Mouse (Mus musculus) lung, adult 2 months (tissue): ENCODE data around the gene Iqschfp. TPM values are rescaled to one million over a fixed set of nuclear protein-coding genes. Genes with fewer than 3 reads are reported as not detected.
A peak's percentile ranks its signal among the peaks of the same experiment; 100 is the strongest.

Experiments used
- DNase-seq: peaks from one replicate; pipeline ENCODE4 v3.0.0; 2022
- H3K4me1 ChIP-seq: fragments of 200-500 bp; 2 replicates; pipeline ENCODE4 v1.6.1; 2011; ENCODE audit warnings: low read length; ENCODE audit not compliant: control insufficient read depth, insufficient read depth
- H3K4me3 ChIP-seq: fragments of 200-500 bp; replicated peaks from 2 replicates; pipeline ENCODE3; 2011; ENCODE audit warnings: low read depth, mild to moderate bottlenecking, control low read depth, low read length; ENCODE audit errors: extremely low read depth
- CTCF ChIP-seq: fragments of 200-500 bp; IDR thresholded peaks from 2 replicates; pipeline ENCODE4 v1.5.1; 2011; ENCODE audit warnings: mild to moderate bottlenecking, low read length, control low read depth; ENCODE audit not compliant: insufficient read depth
- POLR2A ChIP-seq: fragments of 200-500 bp; IDR thresholded peaks from 2 replicates; pipeline ENCODE4 v1.6.1; 2011; ENCODE audit warnings: low read depth, mild to moderate bottlenecking, control low read depth, low read length, borderline replicate concordance; ENCODE audit errors: extremely low read depth
- WGBS: fragments of 180-500 bp; shearing (Covaris S2); methylation state at CpG from one replicate; pipeline ENCODE4 v1.1.7; 2018; 5-methylcytosine and 5-hydroxymethylcytosine counted together
- polyA plus RNA-seq: library from polyadenylated mRNA; depleted of rRNA; stranded (reverse); fragments of >200 nt; gene quantifications from 2 replicates; pipeline ENCODE4 v1.2.3, GENCODE M21; 2012

Gene Iqschfp
- polyA plus RNA-seq, 1 experiment, result not detected

- no peak for DNase-seq
- H3K4me3 ChIP-seq, result no peak overlapping the region
- 86% methylated on average over 1 of the region's 1 CpGs for WGBS
- TF ChIP-seq POLR2A, result no peak
- TF ChIP-seq CTCF, result no peak
- H3K4me1 ChIP-seq, result no peaks in the 10 kb centered on the region
Measured at GRCm38 (mm10) chr3:68196933-68197332, 304.9 kb downstream of the Iqschfp start.

GRCm38 (mm10) chr3:68201214-68201613 lies 309.2 kb downstream of the Iqschfp start:
- TF ChIP-seq POLR2A, result no peak
- no peak for TF ChIP-seq CTCF
- no peak for DNase-seq
- Histone ChIP-seq H3K4me3 (no peak overlapping the region), H3K4me1 (no peaks in the 10 kb centered on the region)
- 31% methylated on average over 1 of the region's 1 CpGs for WGBS

DNA sequence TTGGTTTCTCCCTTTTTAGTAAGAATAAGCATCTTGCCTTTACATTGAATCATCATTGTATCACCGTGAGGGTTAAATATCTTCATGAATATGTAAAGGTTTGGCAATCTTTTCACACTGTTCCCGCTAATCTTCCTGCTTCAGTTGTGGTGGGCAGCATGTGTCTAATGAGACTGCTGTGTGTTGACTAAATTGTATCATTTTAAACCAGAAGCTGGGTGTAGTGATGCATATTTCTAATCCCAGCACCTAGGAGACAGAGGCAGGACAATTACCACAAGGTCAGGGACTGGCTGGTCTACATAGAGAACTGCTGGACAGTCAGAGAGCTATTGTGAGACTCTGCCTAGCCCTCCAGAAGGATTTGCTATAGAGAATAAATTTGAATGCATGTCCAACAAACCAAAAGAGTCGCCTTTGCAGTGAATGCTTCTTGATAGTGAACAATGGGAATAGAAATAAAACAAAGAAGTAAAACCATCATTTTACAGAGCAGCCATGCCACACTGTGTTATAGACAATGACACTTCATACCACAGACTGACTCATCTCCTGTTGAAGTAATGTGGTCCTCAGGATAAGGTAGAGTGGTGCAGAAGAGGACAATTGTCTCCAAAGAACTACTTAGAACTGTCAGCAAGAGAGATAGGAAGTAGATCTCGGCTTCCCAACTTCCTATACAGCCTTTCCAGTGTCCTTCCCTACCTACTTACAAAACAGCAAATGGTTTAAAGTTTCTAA lies 310.3 kb downstream of the Iqschfp start:
- Histone ChIP-seq H3K4me1 (no peaks in the 10 kb centered on the region), H3K4me3 (no peak overlapping the region)
- 66% methylated on average over 4 of the region's 4 CpGs for WGBS
- TF ChIP-seq CTCF, result no peak
- no peak for TF ChIP-seq POLR2A
- no peak for DNase-seq

DNA sequence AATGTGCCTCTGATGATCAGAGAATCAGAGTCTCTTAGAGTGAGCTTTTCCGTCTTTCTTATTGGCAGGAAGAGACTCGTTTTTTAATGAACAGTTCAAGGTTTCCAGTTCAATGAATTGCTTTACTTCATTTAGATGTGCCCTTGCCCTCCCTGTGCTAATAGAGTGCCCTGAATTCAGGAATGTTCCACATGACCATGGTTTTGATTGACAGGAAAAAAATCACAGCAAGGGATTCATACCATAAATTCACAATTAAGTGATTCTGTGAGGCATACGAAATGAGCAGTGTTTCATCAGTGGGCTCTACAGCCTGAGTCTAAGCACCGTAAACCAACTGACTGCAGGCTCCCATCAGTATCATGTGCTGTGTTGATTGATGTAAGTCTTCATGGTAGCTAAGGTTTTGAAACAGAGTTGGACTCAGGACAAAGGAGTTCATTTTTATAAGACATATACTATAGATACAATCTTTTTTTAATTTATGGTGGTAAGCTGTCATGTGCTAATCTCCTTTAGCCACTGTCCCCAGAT lies 312.0 kb downstream of the Iqschfp start:
- WGBS, result 67% methylated on average over 4 of the region's 4 CpGs
- DNase-seq, result no peak
- H3K4me1 ChIP-seq, result no peaks in the 10 kb centered on the region
- no peak for TF ChIP-seq CTCF
- no peak for TF ChIP-seq POLR2A
- H3K4me3 ChIP-seq, result no peak overlapping the region

- TF ChIP-seq POLR2A, result no peak
- TF ChIP-seq CTCF, result no peak
- 81% methylated on average over 4 of the region's 4 CpGs for WGBS
- H3K4me3 ChIP-seq, result no peak overlapping the region
- H3K4me1 ChIP-seq, result no peaks in the 10 kb centered on the region
- DNase-seq, result no peak
Measured at GRCm38 (mm10) chr3:68210422-68210821, 318.4 kb downstream of the Iqschfp start.

- WGBS, result 80% methylated on average over 3 of the region's 3 CpGs
- Histone ChIP-seq H3K4me1 (no peaks in the 10 kb centered on the region), H3K4me3 (no peak overlapping the region)
- no peak for DNase-seq
- TF ChIP-seq POLR2A (no peak), CTCF (no peak)
Measured at GRCm38 (mm10) chr3:68221452-68221851, 329.4 kb downstream of the Iqschfp start.

DNA sequence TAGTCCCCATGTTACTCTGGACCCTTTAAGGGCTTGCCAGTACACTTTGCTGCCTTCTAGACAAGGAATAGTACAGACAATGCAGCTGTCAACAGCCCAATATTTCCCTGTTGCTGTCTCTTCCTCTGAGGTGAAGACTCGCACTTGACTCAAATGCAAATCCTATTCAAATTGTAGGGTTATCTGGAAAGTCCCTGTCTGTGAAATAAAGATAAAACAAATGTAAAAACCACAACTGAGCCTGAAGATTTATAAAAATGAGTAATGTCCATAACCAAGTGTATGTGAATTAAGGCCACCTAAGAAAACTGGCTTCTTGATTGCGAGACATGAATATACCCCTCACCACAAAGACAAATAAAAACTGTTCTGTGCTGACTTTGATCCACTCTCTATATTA lies 347.9 kb downstream of the Iqschfp start:
- no peak for DNase-seq
- TF ChIP-seq CTCF, result no peak
- TF ChIP-seq POLR2A, result no peak
- 93% methylated on average over 2 of the region's 2 CpGs for WGBS
- H3K4me3 ChIP-seq, result no peak overlapping the region
- H3K4me1 ChIP-seq, result no peaks in the 10 kb centered on the region

- Histone ChIP-seq H3K4me3 (no peak overlapping the region), H3K4me1 (no peaks in the 10 kb centered on the region; the same call in 1 of the 2 replicates)
- TF ChIP-seq CTCF (no peak), POLR2A (no peak)
- 71% methylated on average over 3 of the region's 3 CpGs for WGBS
- no peak for DNase-seq
Measured at GRCm38 (mm10) chr3:68243239-68243638, 351.2 kb downstream of the Iqschfp start.

DNA sequence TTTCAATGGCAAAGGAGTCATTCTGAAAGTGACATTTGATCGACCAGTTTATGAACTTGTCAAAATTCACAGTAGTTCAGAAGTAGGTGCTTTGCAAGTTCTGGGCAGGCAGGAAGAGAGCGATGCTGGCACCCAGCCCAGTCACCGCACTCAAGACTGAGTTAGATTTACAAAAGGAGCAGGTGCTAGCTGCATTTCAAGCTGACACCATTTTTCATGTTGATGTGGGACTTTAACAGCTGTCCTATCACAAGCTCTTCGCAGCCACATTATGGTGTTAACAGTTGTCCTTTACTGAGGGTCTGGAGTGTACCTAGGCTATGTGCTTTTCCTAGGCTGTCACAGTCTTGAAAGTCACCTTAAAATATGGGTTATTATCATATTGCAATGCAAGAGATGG lies 354.1 kb downstream of the Iqschfp start:
- 48% methylated on average over 4 of the region's 4 CpGs for WGBS
- DNase-seq, result peak; percentile 8
- H3K4me1 ChIP-seq, result no peaks in the 10 kb centered on the region; the same call in 1 of the 2 replicates
- no peak overlapping the region for H3K4me3 ChIP-seq
- TF ChIP-seq POLR2A (no peak), CTCF (no peak)

DNA sequence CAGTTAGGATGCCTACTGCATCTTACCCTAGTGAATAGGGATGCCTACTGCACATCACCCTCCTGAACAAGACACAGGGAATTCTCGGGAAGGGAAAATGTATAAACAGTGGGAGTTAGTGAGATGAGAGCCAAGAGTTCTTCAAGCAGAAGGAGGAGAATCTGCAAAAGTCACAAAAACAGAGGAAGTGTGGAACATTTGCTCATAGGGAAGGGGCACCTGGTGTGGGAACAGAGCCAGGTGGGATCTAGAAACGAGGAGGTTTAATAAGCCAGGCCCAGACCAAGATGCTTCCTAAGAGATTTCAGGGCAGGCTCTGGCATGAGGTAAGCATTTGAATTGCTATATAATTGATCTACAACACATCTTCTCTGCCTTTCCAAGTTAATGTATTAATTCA lies 358.6 kb downstream of the Iqschfp start:
- TF ChIP-seq CTCF (no peak), POLR2A (no peak)
- 54% methylated on average over 2 of the region's 2 CpGs for WGBS
- Histone ChIP-seq H3K4me3 (no peak overlapping the region), H3K4me1 (no peaks in the 10 kb centered on the region; the same call in 1 of the 2 replicates)
- DNase-seq, result no peak
